In the genomic region with DNA sequence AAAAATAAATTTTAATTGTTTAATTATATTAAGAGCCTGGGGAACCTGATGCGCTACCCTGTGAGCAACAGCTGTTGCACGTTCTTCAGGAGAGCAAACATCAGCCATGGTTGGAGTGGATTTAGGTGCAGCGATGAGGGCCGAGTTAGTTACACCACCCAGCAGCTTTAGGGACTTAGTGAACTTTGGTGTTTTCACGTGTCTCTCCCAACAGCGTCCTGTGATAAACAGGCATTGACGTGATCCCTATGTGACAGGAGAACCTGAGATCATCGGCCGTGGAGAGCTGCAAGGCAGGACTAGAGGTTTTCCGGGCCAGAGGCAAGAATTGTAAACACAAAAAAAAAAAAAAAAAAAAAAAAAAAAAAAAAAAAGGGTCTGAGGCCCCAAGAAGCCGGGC, we compare ENCODE assay signal across 28 mouse cellular contexts. TPM values are rescaled to one million over a fixed set of nuclear protein-coding genes. Genes with fewer than 3 reads are reported as not detected.
"Had no signal": no experiment of that assay in that cellular context is flagged by ENCODE, and none has a peak within 500 bp of the region (broad histone marks: within the 10 kb centered on the region; RNA-seq: fewer than 3 reads in every experiment).

No protein-coding gene starts in this region.

- H3K36me3 ChIP-seq: heart, embryonic 10.5 days; heart, embryonic 12.5 days; hindbrain, embryonic 10.5 days; hindbrain, embryonic 12.5 days; intestine, embryonic 15.5 days; limb, embryonic 10.5 days; limb, embryonic 12.5 days had no signal

- H3K4me3 ChIP-seq: gastrocnemius, adult 2 months; heart, adult 2 months; heart, embryonic 10.5 days; heart, embryonic 12.5 days; hindbrain, embryonic 10.5 days; hindbrain, embryonic 12.5 days; intestine, embryonic 15.5 days; layer of hippocampus, adult 2 months; left cerebral cortex, adult 2 months; limb, embryonic 10.5 days; limb, embryonic 12.5 days had no signal

- H3K9ac ChIP-seq: heart, embryonic 12.5 days; hindbrain, embryonic 12.5 days; hindbrain, embryonic 14.5 days; intestine, embryonic 15.5 days; limb, embryonic 12.5 days had no signal

- H3K27me3 ChIP-seq: heart, embryonic 12.5 days; hindbrain, embryonic 12.5 days; intestine, embryonic 15.5 days; limb, embryonic 12.5 days had no signal

- H3K27ac ChIP-seq: gastrocnemius, adult 2 months; heart, adult 2 months; heart, embryonic 10.5 days; hindbrain, embryonic 10.5 days; hindbrain, embryonic 12.5 days; hindbrain, embryonic 14.5 days; intestine, embryonic 15.5 days; layer of hippocampus, adult 2 months; left cerebral cortex, adult 2 months; limb, embryonic 10.5 days; limb, embryonic 12.5 days had no signal

- DNase-seq: gastrocnemius, adult 2 months; gastrocnemius, postnatal 10 days; gastrocnemius, postnatal 25 days; heart, adult 2 months; heart, postnatal 10 days; heart, postnatal 4 days; kidney, adult 18-20 months; kidney, adult 8-10 months; kidney, postnatal 25 days had no signal

- H3K9me3 ChIP-seq: heart, embryonic 10.5 days; heart, embryonic 12.5 days; hindbrain, embryonic 10.5 days; hindbrain, embryonic 12.5 days; intestine, embryonic 15.5 days; limb, embryonic 10.5 days; limb, embryonic 12.5 days had no signal

- H3K4me1 ChIP-seq: heart, embryonic 10.5 days; heart, embryonic 12.5 days; hindbrain, embryonic 12.5 days; limb, embryonic 10.5 days had no signal

- H3K4me2 ChIP-seq: heart, embryonic 12.5 days; hindbrain, embryonic 12.5 days; hindbrain, embryonic 14.5 days; intestine, embryonic 15.5 days; limb, embryonic 12.5 days had no signal

- ATAC-seq: hindbrain, embryonic 16.5 days; intestine, embryonic 15.5 days; intestine, postnatal 0 days had no signal

RNA-seq across cellular contexts. Expression of gene Foxq1, which starts 52.1 kb away (rescaled TPM):
- total RNA-seq: gastrocnemius, postnatal 10 days; gastrocnemius, postnatal 25 days; gastrocnemius, postnatal 4 days; granulocyte monocyte progenitor cell, adult 5-6 weeks had no signal
- polyA plus RNA-seq: inflammation-experienced regulatory T-cells, adult 6 months; limb, embryonic 10.5 days had no signal

RNA-seq across cellular contexts. Expression of gene A530084C06Rik, which starts 55.3 kb away (rescaled TPM):
- total RNA-seq: gastrocnemius, adult 2 months; gastrocnemius, postnatal 10 days; gastrocnemius, postnatal 25 days; gastrocnemius, postnatal 4 days; granulocyte monocyte progenitor cell, adult 5-6 weeks; heart, postnatal 4 days had no signal
- polyA plus RNA-seq: heart, adult 2 months; heart, embryonic 10.5 days; heart, embryonic 12.5 days; heart, embryonic 14.5 days; heart, embryonic 16.5 days; hindbrain, embryonic 10.5 days; hindbrain, embryonic 12.5 days; hindbrain, embryonic 14.5 days; hindbrain, embryonic 16.5 days; inflammation-experienced regulatory T-cells, adult 6 months; intestine, embryonic 15.5 days; intestine, postnatal 0 days; kidney, embryonic 14.5 days; kidney, embryonic 16.5 days; limb, embryonic 10.5 days had no signal
